Mouse (Mus musculus): ENCODE data around the gene Cp.
"Not testable (repeated sequence)": the region's sequence is repeated elsewhere in the genome, so short reads cannot be mapped to it uniquely, and the experiment has no call there.

Cp gene

DNA sequence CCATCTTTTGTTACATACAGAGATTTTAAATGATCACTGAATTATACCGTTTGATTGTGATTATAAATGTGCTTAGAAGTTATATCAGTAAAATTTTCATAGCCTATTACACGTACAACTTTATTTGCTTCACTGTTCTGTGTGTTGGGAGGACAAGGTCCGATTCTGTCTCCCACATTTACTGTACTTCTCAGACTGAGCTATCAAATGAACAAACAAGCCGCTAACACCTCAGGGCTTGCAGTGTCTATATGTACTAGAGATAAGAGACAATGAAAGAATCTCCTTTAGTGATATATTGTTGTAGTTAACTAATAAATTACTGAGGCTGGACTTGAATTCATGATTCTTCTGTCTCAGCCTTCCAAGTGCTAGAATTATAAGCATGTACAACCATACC is 50.4 kb downstream of the Cp start:
- DNase-seq (ENCODE audit: low read depth, low spot score), result no peak

DNA sequence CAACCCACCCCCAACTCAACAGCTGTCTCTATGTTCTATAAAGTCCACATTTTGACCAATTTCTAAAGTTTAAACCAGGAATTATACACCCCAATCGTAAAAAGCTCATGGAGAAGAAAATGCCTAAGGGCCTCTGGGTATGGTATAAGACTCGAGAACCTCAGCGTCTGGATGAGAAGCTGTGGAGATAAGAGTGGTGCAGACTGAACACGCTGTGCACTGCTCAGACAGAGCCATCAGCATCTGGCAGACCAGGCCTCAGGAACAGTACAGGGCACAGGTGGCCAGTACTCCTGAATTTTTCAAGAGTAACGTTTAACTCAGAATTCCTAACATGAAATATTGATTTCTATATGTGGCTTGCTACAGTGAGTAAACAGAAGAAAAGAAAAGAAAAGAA is 50.9 kb downstream of the Cp start:
- no peak for DNase-seq (ENCODE audit: low read depth, low spot score)

DNA sequence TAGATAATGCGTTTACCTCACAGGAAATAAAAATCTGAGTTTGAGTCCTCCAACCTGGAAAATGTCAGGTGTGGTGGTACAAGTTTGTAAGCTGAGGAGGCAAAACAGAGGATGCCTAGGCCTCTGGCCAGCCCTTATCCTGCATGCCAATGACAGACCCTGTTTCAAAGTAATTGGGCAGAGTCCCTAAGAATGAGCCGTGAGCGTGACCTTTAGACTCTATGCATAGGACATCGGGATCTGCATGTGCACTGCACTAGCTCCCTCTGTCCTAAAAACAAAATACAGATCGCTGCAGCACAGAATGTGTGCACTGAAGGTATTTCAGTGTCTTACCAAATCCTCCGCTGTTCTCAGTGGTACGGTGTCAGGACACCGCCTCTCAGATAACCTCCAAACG is 53.6 kb downstream of the Cp start:
- DNase-seq (ENCODE audit: low read depth, low spot score), result no peak

DNA sequence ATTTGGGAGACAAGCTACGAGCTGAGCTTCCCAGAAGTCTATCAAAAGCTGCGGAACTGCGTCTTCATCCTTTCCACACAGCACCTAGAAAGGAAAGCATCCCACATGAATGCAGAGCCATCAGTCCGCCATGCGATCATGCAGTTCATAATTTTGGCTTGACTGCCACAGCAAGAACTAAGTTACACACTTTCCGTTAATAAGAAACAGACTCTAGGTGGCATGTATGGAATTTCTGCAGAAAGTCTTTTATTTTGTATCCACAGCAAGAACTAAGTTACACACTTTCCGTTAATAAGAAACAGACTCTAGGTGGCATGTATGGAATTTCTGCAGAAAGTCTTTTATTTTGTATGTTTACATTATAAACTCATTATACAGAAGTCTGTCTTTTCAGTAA is 54.1 kb downstream of the Cp start:
- DNase-seq (ENCODE audit: low read depth, low spot score), result not testable (repeated sequence)

DNA sequence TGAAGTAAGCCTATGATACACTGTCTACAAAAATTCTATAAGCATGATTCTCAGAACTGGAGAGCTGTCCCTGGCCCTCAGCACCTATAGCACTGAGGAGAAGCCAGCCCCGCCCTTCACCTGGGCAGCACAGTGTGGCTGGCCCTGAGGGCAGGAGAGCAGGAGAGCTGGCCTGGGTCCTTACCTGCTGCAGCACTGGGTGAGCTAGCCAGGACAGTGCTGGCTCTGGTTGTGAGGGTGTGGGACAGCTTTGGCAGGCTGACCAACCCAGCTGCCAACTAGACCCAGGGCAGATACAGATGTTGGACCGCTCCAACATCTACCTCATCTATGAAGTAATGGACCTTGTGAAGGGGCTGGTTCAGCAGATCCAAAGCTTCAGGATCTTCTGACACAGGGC is 57.6 kb downstream of the Cp start:
- no peak for DNase-seq (ENCODE audit: low read depth, low spot score)

DNA sequence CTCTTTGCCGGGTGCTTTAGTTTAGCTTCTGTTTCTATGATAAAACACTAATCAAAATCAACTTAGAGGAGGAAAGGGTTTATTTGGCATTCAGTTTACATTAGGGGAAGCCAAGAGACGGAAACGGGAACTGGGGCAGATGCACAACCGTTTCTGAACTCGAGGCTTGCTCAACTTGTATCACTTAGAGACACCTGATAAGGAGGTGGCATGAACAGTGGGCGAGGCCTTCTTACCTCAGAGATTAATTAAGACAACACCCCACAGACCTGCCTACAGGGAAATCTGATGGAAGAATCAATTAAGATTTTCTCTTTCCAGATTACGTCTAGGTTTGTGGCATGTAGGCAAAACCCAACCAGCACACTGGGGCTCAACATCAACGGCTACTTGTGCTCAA is 61.2 kb downstream of the Cp start:
- DNase-seq (ENCODE audit: low read depth, low spot score), result no peak

DNA sequence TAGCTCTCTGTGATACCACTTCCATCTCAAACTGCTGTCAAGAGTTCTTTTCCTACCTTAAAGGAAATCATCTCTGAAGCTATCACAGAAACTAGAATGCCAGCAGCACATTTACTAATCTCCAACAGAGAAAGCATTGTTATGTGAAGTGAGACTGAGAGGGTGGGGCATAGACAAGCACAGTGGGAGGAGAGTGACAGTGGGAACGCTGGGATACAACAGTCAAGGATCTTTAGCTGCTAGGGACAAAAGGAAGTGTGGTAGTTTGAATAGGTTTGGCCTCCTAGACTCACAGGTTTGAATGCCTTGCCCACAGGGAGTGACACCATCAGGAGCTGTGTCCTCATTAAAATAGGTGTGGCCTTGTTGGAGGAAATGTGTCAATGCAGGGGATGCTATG is 67.0 kb downstream of the Cp start:
- no peak for DNase-seq (ENCODE audit: low read depth, low spot score)

DNA sequence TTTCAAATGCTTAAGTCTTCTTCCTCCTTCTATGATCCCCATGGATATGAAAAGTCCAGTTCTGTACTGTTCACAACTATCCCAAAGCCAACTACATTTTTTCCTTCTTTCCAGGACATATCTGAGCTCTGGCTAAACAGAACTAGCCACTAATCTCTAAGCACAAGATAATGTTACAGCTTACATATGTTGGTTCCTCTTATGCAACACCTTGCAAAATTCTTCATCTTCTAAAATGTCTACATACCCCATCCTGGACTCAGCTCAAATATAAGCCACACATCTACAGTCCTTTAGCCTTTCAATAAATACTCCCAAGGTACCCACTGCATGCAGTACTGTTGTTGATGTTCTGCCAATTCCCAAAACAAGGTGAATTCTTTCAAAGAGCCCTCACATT is 69.6 kb downstream of the Cp start:
- DNase-seq (ENCODE audit: low read depth, low spot score), result no peak

DNA sequence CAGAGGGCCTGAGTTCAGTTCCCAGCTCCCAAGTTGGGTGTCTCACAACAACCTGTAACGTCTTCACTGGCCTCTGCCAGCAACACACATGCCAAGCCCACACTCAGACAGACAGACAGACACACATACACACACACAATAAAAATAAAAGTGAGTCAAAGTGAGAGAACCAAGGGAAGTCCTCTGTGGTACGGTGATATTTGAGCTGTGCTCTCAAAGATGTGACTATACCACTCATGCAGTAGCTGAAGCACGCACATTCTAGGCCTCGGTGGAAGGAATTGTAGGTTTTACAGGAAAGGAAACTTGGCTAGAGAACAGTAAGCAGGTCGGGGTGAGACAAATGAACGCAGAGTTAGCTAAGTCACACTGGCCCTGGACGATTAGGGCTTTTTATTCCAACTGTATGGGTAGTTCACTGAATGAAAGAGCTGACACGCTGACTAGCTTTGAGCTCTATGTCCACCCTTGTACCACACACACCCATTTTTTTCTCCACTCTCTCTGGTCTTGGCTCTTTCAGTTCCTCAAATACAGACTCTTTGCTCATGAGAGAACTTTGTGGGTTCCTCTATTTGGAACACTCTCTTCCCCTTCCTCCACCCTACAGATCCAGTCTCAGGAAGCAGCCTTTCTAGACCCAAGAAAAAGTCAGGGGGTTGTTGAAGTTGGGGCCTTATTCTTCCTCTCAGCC is 70.3 kb downstream of the Cp start:
- DNase-seq (ENCODE audit: low read depth, low spot score), result no peak

DNA sequence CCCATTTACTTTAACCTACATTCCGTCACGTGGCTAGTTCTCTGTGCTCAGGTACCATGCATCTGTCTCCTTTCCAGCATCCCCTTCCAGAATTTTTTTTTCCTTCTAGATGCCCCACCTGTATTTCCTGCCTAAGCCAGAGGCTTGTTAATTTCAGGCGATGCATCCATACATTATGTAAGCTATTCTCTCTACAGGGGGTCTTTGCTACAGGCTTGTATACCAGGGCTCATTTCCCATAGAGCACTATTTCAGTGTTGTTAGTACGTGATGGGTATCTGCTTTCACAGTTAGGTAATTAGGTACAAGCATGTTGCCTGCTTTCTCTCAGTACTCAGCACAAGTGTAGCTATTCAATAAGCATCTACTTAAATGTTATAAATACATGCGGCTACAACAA is 70.9 kb downstream of the Cp start:
- no peak for DNase-seq (ENCODE audit: low read depth, low spot score)

DNA sequence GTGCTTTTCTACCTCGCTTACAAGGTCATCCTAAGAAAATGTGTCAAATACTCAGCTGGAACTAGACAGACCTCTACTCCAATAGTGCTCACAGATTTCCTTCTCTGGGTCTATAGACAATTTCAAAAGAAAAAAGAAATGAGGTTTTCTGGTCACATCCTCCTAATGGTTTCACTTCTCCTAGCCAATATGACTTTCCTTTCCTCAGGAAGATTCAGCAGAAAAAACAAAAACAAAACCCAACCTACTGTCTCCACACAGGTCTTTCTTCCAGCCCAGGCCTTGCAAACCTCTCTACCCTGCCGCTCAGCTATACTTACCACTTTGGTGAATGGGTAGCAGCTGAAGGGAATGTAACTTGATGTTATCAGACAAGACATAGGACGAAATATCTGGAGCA is 71.8 kb downstream of the Cp start:
- DNase-seq (ENCODE audit: low read depth, low spot score), result no peak

DNA sequence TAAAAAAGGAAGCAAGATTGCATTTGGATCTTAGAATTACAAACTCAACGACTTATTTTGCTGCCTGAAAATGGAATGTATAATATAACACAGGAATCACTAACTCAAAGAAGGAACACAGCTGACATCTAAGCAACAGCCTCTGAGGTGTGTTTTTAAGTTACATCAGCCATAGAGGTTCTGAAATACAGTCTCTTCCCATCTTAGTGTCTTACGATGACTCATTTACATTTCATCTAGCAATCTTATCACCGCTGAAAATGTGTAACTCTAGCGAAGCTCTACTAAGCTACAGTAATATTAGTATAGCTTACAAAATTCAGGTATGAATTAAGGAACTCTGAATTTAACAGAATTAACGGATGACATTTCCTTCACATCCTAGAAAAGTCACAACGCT is 74.0 kb downstream of the Cp start:
- no peak for DNase-seq (ENCODE audit: low read depth, low spot score)

DNA sequence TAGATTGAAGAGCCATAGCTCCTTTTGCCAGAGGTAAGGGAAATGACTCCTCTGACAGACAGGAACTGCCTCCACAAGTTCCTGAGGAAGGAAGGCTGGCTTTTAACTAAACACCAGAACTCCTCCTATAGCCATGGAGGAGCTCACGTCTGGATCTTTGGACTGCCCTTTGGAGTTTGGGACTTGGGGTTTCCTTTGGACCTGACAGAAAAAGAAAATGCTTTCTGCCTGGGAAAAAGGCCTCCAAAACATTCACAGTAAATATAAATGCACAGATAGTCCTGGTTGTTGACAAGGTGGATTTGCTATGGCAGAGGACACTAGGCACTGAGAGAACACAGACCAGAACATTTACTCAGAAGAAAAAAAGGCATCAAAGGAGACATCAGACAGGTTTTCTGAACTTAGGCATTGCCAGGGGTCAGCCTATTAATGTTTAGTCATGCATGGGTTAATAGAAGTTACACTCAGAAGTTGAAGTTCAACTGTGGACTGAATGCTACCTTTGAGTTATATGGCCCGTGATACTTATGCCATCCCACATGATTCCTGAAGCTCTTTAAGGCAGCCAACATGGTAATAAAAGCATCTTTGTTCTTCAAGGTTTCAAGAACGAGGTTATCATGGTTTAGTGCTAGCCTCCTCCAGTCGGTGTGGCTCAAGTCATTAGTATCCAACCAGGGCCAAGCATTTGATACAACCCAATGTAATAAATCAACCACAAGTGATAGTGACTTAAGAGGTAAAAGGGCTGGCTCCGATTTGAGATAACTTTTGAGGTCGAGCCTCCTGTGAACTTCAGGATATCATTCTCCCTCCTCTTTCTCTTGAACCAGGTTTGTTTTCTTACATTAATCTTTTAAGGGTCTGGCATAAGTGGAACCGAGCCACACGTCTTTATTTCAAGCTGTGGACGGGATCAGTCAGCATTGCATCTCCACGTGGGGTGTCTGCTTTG is 77.2 kb downstream of the Cp start:
- DNase-seq (ENCODE audit: low read depth, low spot score), result no peak

DNA sequence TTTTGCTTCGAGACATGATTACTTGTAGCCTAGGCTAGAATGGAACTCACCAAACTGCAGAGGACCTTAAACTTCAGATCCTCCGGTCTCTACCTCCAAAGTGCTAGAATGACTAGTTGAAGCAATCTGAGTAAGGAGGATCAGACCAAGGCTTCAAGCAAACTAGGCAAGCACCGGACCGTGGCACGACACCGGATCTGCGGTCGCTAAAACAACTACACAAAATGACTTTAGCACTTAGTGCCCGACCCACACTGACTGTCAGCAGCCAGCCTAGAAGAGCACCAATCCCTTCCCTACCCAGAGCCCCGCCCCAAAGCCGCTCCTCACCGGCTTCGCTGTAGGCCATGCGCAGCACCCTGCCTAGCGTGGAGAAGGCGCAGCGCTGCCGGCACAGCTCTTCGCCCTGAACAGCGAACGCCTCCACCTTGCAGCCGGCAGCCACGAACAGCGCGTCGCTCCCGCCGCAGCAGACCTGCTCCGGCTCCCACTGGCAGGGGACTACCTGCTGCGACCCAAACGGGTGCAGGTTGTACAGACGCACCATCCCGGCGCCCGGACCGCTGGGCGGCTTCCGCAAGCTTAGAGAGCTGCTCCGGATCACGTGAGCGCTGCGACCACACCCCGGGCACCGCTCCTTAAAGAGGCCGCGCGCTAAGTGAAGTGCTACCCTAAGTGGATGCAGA is 78.0 kb downstream of the Cp start, which contains the start of gene Hps3:
Gene Hps3 (minus strand): TSS at position 597 of the 686 bp plus-strand sequence.
- peak; percentile 63 for DNase-seq (ENCODE audit: low read depth, low spot score)

DNA sequence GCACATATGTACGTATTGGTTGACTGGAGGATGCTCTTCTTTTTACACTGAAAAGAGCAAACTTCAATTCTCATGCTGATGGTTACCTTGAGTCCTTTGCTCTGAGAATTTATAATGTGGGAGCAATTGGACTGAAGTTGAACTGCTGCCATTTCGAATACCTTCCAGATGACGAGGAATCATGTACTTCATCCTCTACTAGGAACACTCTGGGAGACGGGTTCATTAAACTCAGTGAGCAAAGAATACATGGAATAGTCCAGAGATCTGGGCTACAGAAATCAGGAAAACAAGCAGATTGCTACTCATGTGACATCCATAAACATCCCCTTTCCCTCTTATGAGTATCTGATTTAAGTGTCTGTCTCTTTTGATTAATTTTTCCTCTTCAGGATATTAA is 79.2 kb downstream of the Cp start:
- no peak for DNase-seq (ENCODE audit: low read depth, low spot score)

DNA sequence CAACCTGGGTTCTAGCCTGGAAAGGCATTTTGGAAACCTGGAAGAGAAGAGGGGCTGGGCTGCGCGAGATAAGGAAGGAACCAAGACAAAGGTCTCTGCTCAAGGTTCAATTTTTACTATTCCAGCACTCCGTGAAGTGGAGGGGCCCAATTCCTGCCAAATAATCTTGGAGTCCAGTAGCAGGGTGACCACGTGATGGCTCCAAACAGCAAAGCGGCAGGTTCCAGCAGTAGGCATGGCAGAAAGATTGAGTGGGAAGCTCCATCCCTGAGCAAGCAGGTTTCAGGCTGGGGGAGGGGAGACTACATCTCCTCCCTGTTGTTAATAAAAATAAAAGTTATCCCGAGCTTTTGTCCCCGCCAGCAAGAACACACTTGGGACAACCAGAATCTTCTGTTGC is 84.6 kb downstream of the Cp start:
- not testable (repeated sequence) for DNase-seq (ENCODE audit: low read depth, low spot score)

DNA sequence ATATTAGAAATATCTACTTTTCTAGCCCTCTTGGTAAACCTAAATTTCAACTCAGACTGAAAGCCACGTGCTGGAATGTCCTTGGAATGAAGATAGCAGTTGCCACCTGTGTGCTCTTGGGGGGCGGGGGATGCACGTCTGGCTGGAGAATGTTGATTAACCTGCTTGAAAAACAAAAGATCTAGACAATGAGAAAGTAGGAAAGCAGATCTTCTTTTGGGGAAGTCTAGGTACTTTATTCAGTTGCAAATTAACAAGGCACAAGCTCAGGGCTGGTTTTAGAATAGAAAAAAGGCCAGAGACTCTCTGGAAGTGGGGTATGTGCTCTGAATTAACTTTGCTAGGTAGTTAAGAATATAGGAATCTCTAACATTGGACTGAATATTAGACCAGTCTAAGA is 87.9 kb downstream of the Cp start:
- DNase-seq (ENCODE audit: low read depth, low spot score), result not testable (repeated sequence)

DNA sequence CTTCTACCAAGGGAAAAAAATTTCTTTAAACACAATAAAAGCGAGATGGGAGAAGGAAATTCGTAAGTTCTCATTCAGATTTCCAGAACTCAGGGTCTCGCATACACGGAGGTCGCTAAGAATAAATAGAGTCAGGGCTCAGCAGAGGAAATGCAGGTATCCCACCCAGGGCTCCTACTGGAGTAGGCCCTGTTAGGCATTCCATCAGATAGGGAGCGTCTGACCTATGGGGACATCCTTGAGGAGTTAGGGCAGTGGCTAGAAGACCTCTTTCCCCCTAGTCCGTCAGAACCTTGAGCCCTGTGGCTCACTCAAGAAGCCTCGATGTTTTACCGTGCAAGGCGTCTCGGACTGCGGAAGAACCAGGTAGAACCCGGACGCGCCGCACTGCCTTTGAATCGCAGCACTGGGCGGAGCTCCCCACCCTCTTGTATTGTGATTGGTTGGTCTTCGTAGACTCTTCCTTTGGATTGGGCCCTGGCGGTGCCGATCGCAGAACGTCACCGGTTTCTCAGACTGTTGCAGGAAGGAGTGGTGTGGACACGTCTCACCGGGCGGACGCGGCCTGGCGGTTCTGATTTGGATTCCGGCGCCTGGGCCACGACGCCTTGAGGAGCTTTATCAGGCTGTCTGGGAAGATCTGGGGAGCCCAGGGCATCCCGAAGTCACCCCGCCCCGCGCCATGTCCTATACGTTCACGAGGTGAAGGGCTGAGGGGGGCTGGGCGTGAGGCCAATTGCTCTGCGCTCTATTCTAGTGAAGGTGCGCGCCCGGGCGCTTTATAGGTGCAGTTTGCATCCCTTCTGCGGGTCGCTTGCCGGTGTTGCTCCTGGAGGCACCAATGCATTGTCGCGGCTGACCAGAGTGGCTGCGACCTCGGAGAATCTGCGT is 100.7 kb downstream of the Cp start, which contains the start of gene Hltf:
Gene Hltf (plus strand): TSS at position 506 of the 891 bp plus-strand sequence.
- peak; percentile 87 for DNase-seq (ENCODE audit: low read depth, low spot score)

DNA sequence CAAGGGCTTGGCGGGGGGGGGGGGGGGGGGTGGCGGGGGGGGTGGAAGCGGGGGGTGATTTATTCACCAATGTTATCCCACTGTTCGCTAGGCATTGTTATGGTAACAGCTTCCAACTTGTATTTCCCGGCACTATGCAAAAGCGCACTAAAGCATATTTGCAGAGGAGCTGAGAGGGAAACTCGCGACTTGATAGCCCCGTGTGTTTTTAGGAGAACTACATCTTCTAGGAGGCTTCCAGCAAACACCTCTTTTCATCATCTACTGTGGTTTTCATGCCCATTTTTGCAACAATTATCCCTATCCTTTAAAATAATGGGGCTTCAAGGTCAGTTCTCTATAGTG is 101.3 kb downstream of the Cp start:
- no peak for DNase-seq (ENCODE audit: low read depth, low spot score)

Data from retina, postnatal 7 days (tissue).